Mouse (Mus musculus): ENCODE results near the gene Mog.
"Not testable (repeated sequence)": the region's sequence is repeated elsewhere in the genome, so short reads cannot be mapped to it uniquely, and the experiment has no call there.

The Mog gene

DNA sequence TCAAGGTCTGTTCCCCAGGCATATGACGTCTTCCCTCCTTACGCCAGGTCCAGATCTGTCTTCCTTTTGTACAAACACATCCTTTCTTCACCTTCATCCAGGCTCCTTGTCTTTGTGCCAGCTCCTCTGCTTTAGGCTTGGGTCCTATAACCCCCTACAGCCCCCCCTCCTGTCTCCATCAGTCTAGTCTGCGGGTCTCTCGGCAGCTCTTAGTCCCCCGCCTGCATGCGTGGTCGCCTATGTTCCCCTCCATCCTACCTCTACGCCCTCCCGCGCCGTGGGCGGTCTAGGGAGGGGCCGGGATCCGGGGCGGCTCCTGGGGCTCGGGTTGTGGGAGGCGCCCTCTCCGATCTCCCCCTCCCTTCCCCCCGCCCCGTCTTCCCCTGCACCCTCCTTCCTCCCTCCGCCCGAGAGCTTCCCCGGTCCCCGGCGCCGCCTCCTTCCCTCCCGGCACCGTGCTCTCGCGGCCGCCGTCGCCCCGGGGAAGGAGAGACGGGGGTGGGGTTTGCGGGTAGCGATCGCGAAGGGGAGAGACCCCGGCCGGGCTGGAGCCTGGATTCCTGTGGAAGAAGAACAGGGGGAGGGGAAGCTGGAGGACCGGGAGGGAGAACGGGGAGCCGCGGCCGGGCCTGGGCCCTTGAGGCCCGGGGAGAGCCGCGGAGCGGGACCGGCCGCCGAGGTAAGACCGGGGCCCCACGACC lies 22.6 kb upstream of the Mog start, which contains the start of gene Gabbr1:
Gabbr1 (plus strand) TSS at position 356 of the 701 bp plus-strand sequence.
- no peak for DNase-seq (ENCODE audit: extremely low spot score, low read depth, low spot score)

DNA sequence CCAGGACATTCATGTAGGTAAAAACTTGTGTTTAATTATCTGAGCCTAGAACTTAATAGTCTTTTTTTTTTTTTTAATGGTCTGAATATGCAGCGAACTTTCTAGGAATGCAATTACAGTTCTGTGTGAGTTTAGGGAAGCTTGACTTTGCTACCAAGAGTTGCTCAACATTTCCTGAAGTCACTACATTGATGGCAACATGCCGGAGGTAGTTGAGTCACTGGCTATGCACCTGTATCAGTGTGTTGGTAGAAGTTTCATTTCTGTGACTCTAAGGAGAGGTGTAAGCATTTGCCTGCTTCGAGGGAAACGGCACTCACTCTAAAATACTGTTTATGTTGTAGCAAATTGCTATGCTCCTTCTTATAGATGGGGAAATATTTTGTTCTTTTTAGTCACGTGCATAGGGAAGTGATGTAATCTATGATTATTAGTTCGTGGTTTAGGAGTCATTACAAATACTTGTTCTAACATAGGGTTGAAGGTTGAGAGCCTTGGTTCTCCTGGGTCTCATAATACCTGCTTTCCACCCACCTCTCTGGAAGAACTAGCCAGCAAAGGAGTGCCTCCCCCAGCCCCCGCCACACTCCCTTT lies 21.6 kb upstream of the Mog start:
- no peak for DNase-seq (ENCODE audit: extremely low spot score, low read depth, low spot score)

DNA sequence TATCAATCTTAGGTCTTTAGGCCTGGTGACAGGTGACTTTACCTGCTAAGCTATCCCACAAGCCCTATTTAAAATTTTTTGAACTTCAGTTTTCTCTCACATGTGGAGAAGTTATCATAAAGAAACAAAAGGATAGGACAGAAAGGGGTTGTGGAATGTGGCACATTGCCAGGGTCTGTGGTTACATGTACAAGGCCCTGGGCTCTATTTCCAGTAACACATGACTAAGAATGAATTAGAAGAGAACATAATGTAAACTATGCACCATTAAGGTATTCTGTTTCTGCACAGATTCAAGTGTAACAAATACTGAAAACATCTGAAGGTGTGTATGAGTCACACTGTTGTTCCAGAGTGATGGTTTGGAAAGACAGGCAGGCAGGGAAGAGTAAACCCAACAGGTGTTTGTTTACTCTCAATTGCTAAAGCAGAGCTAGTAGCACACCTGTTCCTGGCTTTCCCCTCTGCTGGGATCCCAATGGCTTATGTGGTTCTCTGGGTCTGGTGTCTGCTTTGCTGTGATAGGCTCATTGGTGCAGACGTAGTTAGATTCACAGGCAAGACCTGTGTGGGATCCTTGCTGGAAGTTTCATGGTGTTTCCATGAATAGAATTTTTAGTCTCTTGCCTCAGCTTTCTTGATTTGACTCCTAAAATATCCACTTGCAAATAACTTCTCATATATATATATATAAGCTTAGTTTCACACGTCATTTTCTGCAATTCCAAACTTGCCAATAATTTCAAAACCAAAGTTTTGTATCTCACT lies 16.1 kb upstream of the Mog start:
- no peak for DNase-seq (ENCODE audit: extremely low spot score, low read depth, low spot score)

DNA sequence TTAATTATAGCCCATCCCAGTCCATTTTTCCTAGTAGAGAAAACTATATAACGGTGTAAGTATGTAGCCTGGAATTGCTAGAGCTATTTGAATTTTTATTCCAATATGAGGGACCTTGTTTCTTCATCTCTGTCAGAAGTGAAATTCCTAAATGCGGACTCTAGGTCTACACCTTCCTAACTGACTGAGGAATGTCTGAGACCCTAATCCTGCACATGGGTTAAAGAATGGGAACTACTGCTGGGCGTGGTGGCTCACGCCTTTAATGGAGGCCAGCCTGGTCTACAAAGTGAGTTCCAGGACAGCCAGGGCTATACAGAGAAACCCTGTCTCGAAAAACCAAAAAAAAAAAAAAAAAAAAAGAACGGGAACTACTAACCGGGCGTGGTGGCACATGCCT lies 6.0 kb upstream of the Mog start:
- DNase-seq (ENCODE audit: extremely low spot score, low read depth, low spot score) = no peak

DNA sequence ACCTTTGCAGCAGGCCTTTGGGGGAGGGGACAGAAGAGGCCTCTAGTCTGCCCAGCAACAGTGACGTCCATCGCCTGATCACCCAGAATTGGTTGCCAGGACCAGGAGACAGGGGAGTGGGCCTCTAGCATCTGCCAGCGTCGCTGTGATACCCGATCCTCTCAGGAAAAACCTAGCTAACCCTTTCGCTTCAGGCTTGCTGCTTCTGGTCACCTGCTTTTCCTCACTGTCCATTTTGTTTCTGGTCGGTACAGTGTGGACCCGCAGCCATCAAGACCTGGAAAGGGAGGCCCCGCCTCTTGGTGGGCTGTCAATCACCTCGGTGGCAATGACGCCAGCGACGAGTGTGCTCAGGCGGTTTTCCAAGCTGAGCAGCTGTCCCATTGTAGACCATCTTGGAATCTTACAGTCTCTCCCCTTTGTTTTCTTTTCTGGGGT lies 5.5 kb upstream of the Mog start:
- DNase-seq (ENCODE audit: extremely low spot score, low read depth, low spot score) = peak; percentile 99

DNA sequence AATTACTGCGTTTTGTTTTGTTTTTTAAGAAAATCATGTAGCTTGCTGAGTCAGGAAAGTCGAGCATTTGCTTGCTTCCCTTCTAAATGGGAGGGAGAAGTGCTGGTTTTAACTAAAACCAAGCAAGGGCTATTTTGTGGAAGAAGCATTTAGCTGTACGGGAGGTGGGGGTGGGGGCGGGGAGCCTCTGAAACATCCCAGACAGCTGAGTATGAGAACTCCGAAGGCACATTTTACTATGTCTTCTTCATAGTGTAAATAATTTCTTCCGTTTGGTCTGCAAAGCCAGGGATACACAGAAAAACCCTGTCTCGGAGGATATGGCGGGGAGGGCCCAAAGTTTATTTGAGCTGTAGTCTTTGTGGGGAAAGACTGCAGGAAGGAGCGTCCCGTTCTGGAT lies 5.0 kb upstream of the Mog start:
- DNase-seq (ENCODE audit: extremely low spot score, low read depth, low spot score) = no peak

DNA sequence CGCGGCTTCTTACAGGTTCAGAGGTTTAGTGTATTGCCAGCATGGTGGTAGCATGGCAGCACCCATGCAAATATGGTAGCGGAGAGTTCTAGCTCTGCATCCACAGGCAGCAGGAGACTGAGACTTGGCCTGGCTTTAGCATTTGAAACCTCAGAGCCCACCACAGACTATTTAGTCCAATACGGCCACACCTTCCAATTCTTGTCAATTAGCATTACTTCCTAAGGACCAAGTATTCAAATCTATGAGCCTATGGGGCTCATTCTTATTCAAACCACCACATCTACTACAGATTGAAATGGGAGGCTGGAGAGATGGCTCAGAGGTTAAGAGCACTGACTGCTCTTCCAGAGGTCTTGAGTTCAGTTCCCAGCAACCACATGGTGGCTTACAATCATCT lies 4.3 kb upstream of the Mog start:
- DNase-seq (ENCODE audit: extremely low spot score, low read depth, low spot score) = no peak

DNA sequence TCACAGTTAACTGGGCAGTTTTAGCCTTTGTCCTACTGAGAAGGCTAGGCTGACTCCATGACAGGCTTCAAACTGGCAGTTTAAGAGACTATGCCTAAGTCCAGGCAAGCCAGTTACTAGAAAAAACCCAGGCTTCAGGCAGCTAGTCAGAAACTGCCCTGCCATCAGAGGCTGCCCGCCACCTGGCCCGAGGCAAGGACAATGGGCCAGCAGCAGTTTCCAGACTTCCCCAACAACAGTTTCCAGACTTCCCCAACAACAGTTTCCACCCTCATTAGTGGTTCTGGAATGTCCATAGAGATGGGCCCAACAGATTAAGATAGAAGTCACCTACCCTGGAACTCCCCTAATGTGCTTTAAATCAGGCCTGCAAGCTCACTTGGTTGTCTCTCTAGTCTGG lies 3.2 kb upstream of the Mog start:
- no peak for DNase-seq (ENCODE audit: extremely low spot score, low read depth, low spot score)

DNA sequence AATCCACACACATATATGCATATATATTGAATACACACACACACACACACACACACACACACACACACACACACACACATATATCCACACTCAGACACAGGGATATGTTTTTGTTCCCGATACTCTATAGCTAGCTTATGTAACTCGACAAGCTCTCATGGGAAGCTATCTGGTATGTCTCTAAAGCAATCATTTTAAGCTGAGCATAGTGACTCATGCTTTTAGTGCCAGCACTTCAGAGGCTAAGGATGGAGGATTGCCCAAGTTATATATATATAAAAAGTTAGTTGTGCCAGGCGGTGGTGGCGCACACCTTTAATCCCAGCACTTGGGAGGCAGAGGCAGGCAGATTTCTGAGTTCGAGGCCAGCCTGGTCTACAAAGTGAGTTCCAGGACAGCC lies 4.0 kb downstream of the Mog start:
- not testable (repeated sequence) for DNase-seq (ENCODE audit: extremely low spot score, low read depth, low spot score)

DNA sequence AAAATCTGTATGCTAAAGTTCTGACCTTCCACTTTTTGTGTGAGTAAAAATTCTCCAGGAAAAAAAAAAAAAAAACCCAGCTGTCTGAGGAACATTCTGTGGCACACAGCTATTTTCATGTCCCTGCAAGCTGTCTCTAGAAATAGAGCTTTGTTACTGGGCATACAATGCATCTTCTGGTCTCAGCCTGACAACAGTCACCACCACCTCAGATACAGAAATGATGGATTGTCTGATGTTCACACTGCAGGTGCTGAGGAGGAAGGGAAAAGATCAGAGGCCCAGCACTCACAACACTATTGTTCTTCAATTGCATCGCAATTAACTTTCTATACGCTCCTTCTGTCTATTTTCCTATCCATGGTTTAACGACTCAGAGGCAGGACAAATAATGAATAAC lies 4.9 kb downstream of the Mog start:
- no peak for DNase-seq (ENCODE audit: extremely low spot score, low read depth, low spot score)

DNA sequence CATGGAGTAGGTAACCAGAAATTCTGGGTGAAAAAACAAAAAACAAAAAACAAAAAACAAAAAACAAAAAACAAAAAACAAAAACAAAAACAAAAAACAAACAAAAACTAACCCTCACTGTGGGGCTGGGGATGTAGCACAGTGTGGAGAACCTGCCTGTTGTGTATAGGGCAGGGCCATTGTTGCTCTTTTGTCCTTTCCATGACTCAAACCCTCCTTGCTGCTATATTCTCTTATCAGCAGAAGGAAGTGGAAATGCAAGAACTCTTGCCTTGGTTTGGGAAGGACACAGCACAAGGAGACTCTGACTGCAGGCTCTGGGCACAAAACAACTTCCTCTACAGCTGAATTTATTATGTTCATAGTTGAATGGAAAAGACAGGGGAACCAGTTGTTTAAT lies 6.9 kb downstream of the Mog start:
- no peak for DNase-seq (ENCODE audit: extremely low spot score, low read depth, low spot score)

DNA sequence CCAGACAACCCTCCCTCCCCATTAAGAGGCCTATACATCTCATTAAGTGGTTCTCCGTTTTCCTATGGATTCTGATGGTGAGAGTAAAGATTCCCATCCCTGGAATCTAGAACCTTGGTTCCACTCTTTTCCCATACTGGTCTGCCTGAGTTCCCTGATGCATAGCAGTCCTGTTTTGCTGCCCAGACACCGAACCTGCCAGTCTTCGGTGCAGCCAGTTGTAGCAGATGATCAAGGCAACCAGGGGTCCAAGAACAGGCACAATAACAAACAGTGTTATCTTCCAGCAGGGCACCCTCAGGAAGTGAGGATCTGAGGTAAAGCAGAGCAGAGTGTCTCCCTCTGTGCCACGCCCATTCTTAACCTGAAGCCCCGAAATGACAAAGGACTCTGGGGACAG lies 11.1 kb downstream of the Mog start:
- no peak for DNase-seq (ENCODE audit: extremely low spot score, low read depth, low spot score)

DNA sequence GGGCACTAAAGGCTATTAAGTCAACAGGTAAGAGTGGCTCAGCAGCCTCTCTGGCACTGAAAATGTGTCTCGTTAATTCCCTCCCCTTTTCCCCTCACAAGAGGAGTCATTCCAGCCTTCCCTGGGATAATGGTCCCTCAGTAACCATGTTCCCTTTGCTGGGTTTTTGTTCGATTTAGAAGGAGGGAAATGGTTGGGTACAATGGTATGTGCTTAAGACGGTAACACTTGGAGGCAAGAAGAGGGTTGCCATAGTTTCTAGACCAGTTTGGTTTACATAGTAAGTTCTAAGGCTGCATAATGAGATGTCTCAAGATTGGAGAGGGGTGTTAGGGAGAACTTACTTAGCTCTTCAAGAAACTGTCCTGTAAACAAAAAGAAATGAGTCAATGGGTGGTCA lies 11.5 kb downstream of the Mog start:
- DNase-seq (ENCODE audit: extremely low spot score, low read depth, low spot score) = no peak

DNA sequence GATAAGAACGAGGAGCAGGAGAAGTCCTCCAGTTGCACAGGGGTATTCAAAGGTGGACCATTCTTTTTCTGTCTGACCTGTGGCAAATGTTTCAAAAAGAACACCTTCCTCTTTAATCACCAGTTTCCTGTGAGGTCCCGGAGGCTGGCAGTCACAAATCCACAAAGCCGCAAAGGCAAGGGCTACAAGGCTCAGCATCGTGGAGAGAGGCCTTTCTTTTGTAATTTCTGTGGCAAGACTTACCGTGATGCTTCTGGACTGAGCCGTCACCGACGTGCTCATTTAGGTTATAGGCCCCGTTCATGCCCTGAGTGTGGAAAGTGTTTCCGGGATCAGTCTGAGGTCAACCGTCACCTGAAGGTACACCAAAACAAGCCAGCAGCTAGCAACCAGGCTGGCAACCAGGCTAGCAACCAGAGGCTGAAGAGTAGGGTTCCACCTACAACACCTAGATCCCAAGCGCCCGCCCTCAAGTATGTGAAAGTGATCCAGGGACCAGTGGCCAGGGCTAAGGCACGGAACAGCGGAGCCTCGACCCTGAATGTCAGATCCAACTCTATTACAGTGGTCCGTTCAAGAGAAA lies 13.6 kb downstream of the Mog start:
- no peak for DNase-seq (ENCODE audit: extremely low spot score, low read depth, low spot score)

DNA sequence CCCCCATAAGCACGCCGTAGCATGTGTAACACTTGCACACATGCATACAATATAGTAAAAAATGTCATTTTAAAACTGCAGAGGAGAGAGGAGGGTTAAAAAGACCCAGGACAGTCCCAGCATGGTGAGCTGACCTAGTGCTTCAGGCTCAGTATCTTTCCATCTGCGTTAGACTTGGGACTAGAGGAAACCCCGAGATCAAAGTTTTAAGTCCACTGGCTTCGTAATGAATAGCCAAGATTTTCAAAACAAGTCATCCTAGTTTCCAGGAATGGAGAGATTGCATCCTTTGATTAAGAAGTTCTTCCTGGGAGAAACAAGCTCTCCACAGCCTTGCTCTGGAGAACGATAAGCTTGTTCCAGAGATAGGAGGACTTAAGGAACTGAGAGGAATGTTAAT lies 15.0 kb downstream of the Mog start:
- DNase-seq (ENCODE audit: extremely low spot score, low read depth, low spot score) = no peak

DNA sequence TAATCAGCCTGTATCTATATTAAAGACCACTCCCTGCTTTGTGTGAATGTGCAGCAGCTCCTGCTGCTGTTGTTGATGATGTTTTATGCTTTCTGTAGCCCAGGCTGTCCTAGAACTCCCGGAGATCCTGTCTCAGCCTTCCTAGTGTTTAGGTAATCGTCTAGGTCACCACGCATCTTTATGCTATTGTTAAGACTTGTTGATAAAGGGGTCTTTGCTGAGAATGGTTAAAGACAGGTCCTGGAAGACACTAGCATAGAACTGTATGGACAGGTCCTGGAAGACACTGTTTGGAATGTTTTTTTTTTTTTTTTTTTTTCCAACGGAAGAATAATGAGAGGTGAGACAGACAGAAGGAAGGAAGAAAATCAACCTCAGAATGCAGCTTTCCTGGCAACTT lies 19.8 kb downstream of the Mog start:
- DNase-seq (ENCODE audit: extremely low spot score, low read depth, low spot score) = no peak

DNA sequence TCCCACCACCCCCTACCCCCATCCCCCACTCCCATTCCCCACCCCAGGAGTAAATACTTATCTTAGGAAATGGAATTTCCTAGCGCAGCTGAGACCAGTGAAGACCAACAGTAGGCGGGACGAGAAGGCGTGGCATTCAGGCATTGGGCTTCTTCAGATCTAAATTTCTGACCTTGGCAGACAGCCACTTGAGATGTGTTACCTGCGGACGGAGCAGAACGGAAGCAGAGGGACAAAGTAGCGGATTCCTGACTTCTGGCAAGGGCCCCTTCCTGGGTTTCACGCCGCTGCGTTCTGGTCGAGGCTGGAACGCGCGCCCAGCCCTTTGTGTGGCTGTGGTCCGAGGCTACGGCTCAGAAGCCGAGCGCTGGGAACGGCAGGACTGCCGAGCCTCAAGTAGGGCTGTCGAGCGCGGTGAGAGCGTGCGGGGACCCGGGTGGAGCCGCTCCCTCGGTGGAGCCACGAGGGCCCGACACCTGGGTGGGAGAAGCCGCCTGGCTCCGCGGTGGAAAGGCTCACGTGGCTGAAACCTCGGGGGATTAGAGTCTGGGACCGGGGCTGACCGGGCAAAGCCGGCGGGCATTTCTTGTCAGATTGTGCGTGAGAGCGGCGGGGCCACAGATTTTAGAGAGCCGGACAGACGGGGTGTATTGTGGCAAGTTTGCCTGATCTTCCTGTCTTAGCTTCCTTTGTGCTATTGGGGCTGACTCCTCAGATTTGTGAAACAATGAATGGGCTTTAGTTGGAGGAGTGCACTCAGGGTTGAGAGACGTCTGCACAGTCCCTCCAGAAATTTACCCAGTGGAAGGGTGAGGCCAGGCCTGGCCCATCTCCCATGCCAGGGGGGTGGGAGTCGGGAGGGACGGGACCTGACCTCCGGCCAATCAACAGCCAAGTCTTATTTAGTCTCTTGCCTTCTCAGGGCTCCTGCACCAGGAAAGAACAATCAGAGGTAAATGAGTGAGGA lies 20.6 kb downstream of the Mog start:
- DNase-seq (ENCODE audit: extremely low spot score, low read depth, low spot score) = peak; percentile 67

DNA sequence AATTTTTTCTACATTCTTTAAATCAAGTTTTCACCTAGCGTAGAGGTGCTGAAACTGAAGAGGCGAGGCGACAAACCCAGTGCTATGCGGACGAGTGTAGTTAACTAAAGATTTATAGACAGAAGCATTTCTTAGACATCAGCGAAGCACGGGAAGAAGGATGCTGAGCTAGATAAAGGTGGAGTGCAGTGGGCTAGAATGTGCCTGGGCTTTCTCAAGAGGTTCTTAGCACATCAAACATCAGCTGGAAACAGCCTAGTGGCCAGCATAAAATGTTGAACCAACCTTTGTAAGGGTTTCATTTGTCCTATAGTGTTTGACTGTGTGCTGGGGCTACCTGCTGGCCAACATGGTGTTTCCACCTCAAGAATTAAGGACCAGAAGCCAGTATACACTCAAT lies 22.3 kb downstream of the Mog start, which contains the start of gene Zfp57:
Zfp57 (plus strand) TSS at position 301 of the 400 bp plus-strand sequence.
- no peak for DNase-seq (ENCODE audit: extremely low spot score, low read depth, low spot score)

DNA sequence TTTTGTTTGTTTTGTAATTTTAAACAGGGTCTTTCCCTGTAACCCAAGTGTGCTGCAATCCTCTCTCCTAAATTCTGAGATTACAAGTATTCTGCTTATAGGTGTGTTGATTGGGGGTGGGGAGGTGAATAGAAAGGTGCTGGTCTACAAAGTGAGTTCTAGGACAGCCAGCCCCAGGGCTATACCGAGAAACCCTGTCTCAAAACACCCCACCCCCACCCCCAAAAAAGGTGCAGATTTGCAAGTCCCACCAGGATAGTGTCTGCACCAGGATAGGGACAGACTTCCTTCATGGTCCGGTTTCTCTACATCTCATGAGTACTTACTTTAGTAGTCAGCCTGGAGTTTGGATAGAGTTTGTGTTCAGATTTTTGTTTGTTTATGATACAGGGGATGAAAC lies 24.7 kb downstream of the Mog start:
- no peak for DNase-seq (ENCODE audit: extremely low spot score, low read depth, low spot score)

DNA sequence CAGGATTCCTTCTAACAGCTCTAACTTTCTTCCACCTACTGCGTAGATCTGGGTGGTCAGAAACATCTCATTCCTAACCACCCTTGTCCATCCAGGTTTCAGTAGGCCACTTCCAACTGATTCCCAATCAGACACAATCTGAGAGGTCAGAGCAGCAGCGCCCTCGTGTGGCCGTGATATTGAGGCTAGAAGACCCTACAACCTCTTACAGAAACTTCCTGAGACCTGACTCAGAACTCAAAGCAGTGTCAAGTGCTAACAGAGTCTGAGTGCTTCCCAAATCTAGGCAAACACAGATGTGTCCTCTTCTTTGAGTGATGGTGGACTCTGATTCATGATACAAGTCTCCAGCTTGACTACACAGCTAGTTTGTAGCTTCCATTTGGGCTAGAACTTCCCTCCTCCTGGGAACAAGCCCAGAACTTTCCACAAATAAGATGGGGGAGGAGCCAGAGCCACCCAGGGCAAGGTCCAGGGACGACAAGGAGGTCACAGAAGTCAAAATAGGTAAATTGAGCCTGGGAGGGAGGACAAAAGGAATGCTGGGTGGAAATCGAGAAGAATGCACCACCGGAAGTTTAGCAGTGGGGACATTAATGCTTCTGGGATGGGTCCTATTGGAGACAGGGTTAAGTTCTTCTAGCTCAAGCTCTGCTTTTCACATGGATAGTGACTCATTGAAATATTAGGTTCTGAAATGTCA lies 26.0 kb downstream of the Mog start:
- no peak for DNase-seq (ENCODE audit: extremely low spot score, low read depth, low spot score)

Data from hindlimb bud, embryonic 11.5 days (tissue).